12 mouse cellular contexts compared by ENCODE assay signal in the genomic region with DNA sequence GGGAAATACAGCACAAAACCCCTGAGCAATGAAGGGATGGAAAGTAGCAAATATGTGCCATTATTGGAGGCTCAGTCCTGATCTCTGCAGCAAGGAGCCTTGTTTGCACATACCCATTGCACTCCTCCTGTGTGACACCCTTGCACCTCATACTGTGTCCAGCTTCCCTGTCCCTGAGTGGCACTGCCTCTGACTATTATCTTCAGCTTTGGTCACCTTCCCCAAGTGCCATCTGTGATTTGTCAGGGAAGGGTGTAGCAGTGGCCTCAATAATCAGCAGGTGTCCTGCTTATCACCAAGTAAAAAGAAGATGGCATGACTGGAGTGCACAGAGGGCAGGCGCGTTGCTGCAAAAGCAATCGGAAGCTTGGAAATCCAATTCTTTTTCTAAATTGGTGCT.
"Had no signal": no experiment of that assay in that cellular context is flagged by ENCODE, and none has a peak within 500 bp of the region (broad histone marks: within the 10 kb centered on the region; RNA-seq: fewer than 3 reads in every experiment).

No protein-coding gene starts in this region.

- DNase-seq: lung, adult 2 months; lung, postnatal 14 days; lung, postnatal 4 days; midbrain, embryonic 14.5 days; retina, postnatal 1 day; right cerebral cortex, adult 18-20 months; right cerebral cortex, postnatal 25 days; right cerebral cortex, postnatal 4 days; spleen, adult 18-20 months; thymus, adult 18-20 months; thymus, postnatal 14 days; thymus, postnatal 36 days had no signal
